Mouse (Mus musculus) olfactory bulb, adult 2 months (tissue): Measurements from ENCODE around the gene Appbp2.

Experiments
- CTCF ChIP-seq: fragments of 200-500 bp; IDR thresholded peaks from 2 replicates; pipeline ENCODE4 v1.5.1; 2012; ENCODE audit warnings: low read depth, mild to moderate bottlenecking, low read length, moderate library complexity; ENCODE audit not compliant: insufficient read depth
- POLR2A ChIP-seq: fragments of 200-500 bp; IDR thresholded peaks from 2 replicates; pipeline ENCODE4 v1.6.1; 2012; ENCODE audit warnings: mild to moderate bottlenecking, low read depth, low read length, moderate library complexity; ENCODE audit not compliant: insufficient read depth

DNA sequence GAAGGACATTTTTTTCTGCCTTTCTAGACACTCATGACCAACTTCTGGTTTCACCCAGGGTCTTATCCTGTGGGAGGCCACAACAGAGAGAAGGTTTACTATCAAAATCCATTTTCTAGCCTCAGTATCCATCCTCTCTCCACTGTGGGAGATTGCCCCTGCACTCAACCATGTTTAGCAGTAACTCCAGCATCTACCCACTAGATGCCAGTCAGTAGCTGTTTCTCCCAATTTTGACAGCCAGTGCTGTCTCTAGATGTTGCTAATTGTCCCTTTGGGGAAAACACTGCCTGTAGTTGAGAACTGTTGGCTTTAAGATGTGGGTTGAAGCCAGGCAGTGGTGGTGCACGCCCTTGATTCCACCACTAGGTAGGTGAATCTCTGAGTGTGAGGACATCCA lies 43.2 kb upstream of the Appbp2 start:
- TF ChIP-seq CTCF (no peak), POLR2A (no peak)
